Mouse (Mus musculus): ENCODE measurements around the gene Hist3h2a. TPM values are rescaled to one million over a fixed set of nuclear protein-coding genes. Genes with fewer than 3 reads are reported as not detected.
"Not testable (repeated sequence)": the region's sequence is repeated elsewhere in the genome, so short reads cannot be mapped to it uniquely, and the experiment has no call there.

Hist3h2a gene
- total RNA-seq, 2 experiments from 2014 or later: 13.9 to 17.4 TPM

GRCm38 (mm10) chr11:58947798-58948528, 6.5 kb upstream of the Hist3h2a start:
- DNase-seq: no peak

GRCm38 (mm10) chr11:58948542-58949479, 5.7 kb upstream of the Hist3h2a start, which contains the start of gene Hist3h2ba:
Hist3h2ba (plus strand) TSS chr11:58948920.
- peak; percentile 66 to 72 for DNase-seq

GRCm38 (mm10) chr11:58949480-58950431, 4.7 kb upstream of the Hist3h2a start:
- no peak for DNase-seq

GRCm38 (mm10) chr11:58951210-58951609, 3.3 kb upstream of the Hist3h2a start:
- DNase-seq: no peak

GRCm38 (mm10) chr11:58953351-58954169, 925 bp upstream of the Hist3h2a start:
- DNase-seq: no peak

GRCm38 (mm10) chr11:58954170-58954419, 390 bp upstream of the Hist3h2a start:
- not testable (repeated sequence) for DNase-seq

- no peak for DNase-seq
Observed at GRCm38 (mm10) chr11:58955143-58955867, 820 bp downstream of the Hist3h2a start.

- no peak for DNase-seq
Observed at GRCm38 (mm10) chr11:58955868-58956257, 1.4 kb downstream of the Hist3h2a start.

- DNase-seq: no peak
Observed at GRCm38 (mm10) chr11:58957226-58957914, 2.9 kb downstream of the Hist3h2a start.

- no peak for DNase-seq
Observed at GRCm38 (mm10) chr11:58958536-58958935, 4.1 kb downstream of the Hist3h2a start.

- DNase-seq: no peak
Observed at GRCm38 (mm10) chr11:58959186-58959825, 4.8 kb downstream of the Hist3h2a start.

GRCm38 (mm10) chr11:58959921-58960465, 5.5 kb downstream of the Hist3h2a start:
- peak; percentile 84 to 88 for DNase-seq

GRCm38 (mm10) chr11:58961364-58962177, 7.1 kb downstream of the Hist3h2a start:
- DNase-seq: no peak

GRCm38 (mm10) chr11:58963543-58963942, 9.1 kb downstream of the Hist3h2a start:
- no peak for DNase-seq

- no peak for DNase-seq
Observed at GRCm38 (mm10) chr11:58964216-58964615, 9.7 kb downstream of the Hist3h2a start.

- no peak for DNase-seq
Observed at GRCm38 (mm10) chr11:58965001-58965760, 10.7 kb downstream of the Hist3h2a start.

GRCm38 (mm10) chr11:58967346-58967745, 12.9 kb downstream of the Hist3h2a start:
- DNase-seq: no peak

Data from heart, adult 18-20 months (tissue).